Mouse (Mus musculus): ENCODE data around the gene Top2a.

- no peak for TF ChIP-seq POLR2A (IDR thresholded peaks at IDR 0.05; ENCODE audit: control insufficient read depth, extremely low read depth, insufficient read depth, low read length, poor library complexity)
- no peak for TF ChIP-seq CTCF (IDR thresholded peaks at IDR 0.05; ENCODE audit: borderline replicate concordance, control insufficient read depth, extremely low read depth, insufficient read depth, low read length, poor library complexity)
These were observed 71.9 kb downstream of the Top2a start for GRCm38 (mm10) chr11:98952111-98952510.
